ENCODE assay signal across 15 mouse cellular contexts in the genomic region with DNA sequence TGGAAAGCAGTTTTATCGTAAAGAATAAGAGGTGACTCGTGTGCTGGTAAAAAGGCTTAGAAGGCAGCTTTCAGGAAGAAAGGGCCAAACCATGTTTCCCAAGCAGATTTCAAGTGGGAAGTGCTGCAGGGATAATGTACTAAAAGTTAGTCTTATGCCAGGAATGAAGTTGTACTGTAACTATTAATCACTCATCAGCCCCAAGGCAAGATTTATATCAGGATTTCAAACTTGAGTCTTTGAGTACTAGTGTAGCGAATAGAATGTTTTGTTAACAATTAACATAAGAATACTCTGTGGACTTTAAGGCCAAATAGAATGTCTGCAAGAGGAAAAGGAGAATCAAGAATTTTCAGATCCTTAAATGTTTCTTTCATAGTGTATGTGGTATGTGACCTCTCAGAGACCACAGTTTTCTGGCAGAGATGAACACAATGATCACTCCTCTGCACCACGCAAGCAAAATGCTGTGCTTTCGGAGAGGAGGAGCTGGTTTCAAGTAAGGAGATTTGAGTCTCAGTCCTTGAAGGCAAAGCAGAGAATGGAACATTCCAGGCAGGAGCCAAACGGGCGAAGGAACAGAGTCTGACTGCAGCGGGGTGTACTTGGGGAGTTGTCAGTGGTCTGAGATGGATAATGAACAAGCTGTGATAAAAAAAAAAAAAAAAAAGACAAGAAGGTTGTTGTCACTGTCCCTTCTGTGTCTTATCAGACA. TPM values are rescaled to one million over a fixed set of nuclear protein-coding genes. Genes with fewer than 3 reads are reported as not detected.
A peak's percentile ranks its signal among the peaks of the same experiment; 100 is the strongest.
DNase-seq lines count a peak whose midpoint lies in the region; ATAC-seq and TF ChIP-seq lines count a peak whose summit lies in the region.
"Had no signal": no experiment of that assay in that cellular context is flagged by ENCODE, and none has a peak within 500 bp of the region (broad histone marks: within the 10 kb centered on the region; RNA-seq: fewer than 3 reads in every experiment).

No protein-coding gene starts in this region.

- H3K27me3 ChIP-seq in forebrain, postnatal 0 days (ENCODE audit: insufficient read depth, low read length): no peaks in the 10 kb centered on the region
- H3K27me3 ChIP-seq: forebrain, embryonic 13.5 days; neural tube, embryonic 15.5 days had no signal

- DNase-seq in adrenal gland, postnatal 14 days: peak; percentile 14
- no peak for DNase-seq in adrenal gland, postnatal 25 days
- peak; percentile 6 for DNase-seq in urinary bladder, postnatal 25 days (ENCODE audit: low spot score)
- no peak for DNase-seq in urinary bladder, postnatal 10 days (ENCODE audit: low spot score)
- DNase-seq in kidney, postnatal 25 days: peak; percentile 31 to 58
- DNase-seq in forebrain, postnatal 0 days: no peak
- no peak for DNase-seq in cerebellum, postnatal 14 days
- DNase-seq: cerebellum, adult 18-20 months; gastrocnemius, postnatal 25 days; thymus, postnatal 36 days had no signal

- ATAC-seq in activated CD4-positive, CD25-positive, alpha-beta regulatory T cell, adult 4 months: no peak
- no peak for ATAC-seq in forebrain, postnatal 0 days
- ATAC-seq: forebrain, embryonic 13.5 days had no signal

- TF ChIP-seq CTCF in forebrain, postnatal 0 days (IDR thresholded peaks at IDR 0.05; ENCODE audit: low read depth): no peak

- H3K4me2 ChIP-seq in forebrain, postnatal 0 days (ENCODE audit: low read depth): no peak overlapping the region
- H3K4me2 ChIP-seq: forebrain, embryonic 13.5 days; hindbrain, embryonic 14.5 days; neural tube, embryonic 15.5 days had no signal

- H3K9ac ChIP-seq in forebrain, postnatal 0 days: no peak overlapping the region
- H3K9ac ChIP-seq: forebrain, embryonic 13.5 days; hindbrain, embryonic 14.5 days; liver, embryonic 14.5 days; neural tube, embryonic 15.5 days had no signal

- no peak overlapping the region for H3K27ac ChIP-seq in forebrain, postnatal 0 days (ENCODE audit: low read depth, low read length)
- H3K27ac ChIP-seq: forebrain, embryonic 13.5 days; hindbrain, embryonic 14.5 days; liver, embryonic 14.5 days; neural tube, embryonic 15.5 days had no signal

- no peak overlapping the region for H3K4me3 ChIP-seq in forebrain, postnatal 0 days (ENCODE audit: low read depth, low read length)
- H3K4me3 ChIP-seq: forebrain, embryonic 13.5 days; neural tube, embryonic 15.5 days had no signal

- H3K9me3 ChIP-seq in forebrain, postnatal 0 days (ENCODE audit: low read length): no peaks in the 10 kb centered on the region
- H3K9me3 ChIP-seq: forebrain, embryonic 13.5 days; neural tube, embryonic 15.5 days had no signal

- no peaks in the 10 kb centered on the region for H3K36me3 ChIP-seq in forebrain, postnatal 0 days (ENCODE audit: insufficient read depth)
- H3K36me3 ChIP-seq: neural tube, embryonic 15.5 days had no signal

- 75% methylated on average over 8 of the region's 8 CpGs for WGBS in forebrain, postnatal 0 days

- no peaks in the 10 kb centered on the region for H3K4me1 ChIP-seq in forebrain, postnatal 0 days (ENCODE audit: insufficient read depth)
- H3K4me1 ChIP-seq: neural tube, embryonic 15.5 days had no signal

RNA-seq across cellular contexts. Expression of a gene that starts 21.9 kb away (rescaled TPM):
- 102 and 121 TPM in 2 replicates for total RNA-seq in adrenal gland, postnatal 14 days (2021)
- 85.1 and 93.9 TPM in 2 replicates for total RNA-seq in adrenal gland, postnatal 25 days (2021)
- polyA plus RNA-seq in activated CD4-positive, CD25-positive, alpha-beta regulatory T cell, adult 4 months (2017; shearing (Covaris generic)): 10 to 100 TPM; 47.7 to 72.5 TPM
- 0.92 and 2.9 TPM in 2 replicates for total RNA-seq in forebrain, postnatal 0 days (2014; rRNA removed)
- polyA plus RNA-seq in forebrain, postnatal 0 days (2015; fragmentation: Nextera tagmentation; extraction: Ambion mirVana): 0.75 and 0.93 TPM in 2 replicates

RNA-seq across cellular contexts. Expression of a gene that starts 48.3 kb away (rescaled TPM):
- total RNA-seq in adrenal gland, postnatal 14 days (2021): 49.0 and 55.4 TPM in 2 replicates
- 57.3 and 59.0 TPM in 2 replicates for total RNA-seq in adrenal gland, postnatal 25 days (2021)
- polyA plus RNA-seq in activated CD4-positive, CD25-positive, alpha-beta regulatory T cell, adult 4 months (2017; shearing (Covaris generic)): 10 to 100 TPM; 87.5 to 89.2 TPM
- 83.1 and 84.2 TPM in 2 replicates for total RNA-seq in forebrain, postnatal 0 days (2014; rRNA removed)
- 76.6 and 78.4 TPM in 2 replicates for polyA plus RNA-seq in forebrain, postnatal 0 days (2015; fragmentation: Nextera tagmentation; extraction: Ambion mirVana)

Comparison
In these comparisons a context has a peak if more than half of its experiments do, and no peak if none do; other contexts are left out.
1. DNase-seq: peak in adrenal gland, postnatal 14 days (single experiment), urinary bladder, postnatal 25 days (single experiment) and kidney, postnatal 25 days (2 of 2); none in adrenal gland, postnatal 25 days (single experiment), urinary bladder, postnatal 10 days (single experiment), forebrain, postnatal 0 days (single experiment) and cerebellum, postnatal 14 days (0 of 2).
2. RNA of a gene that starts 21.9 kb away (total RNA-seq): 102 to 121 TPM in adrenal gland, postnatal 14 days and 85.1 to 93.9 TPM in adrenal gland, postnatal 25 days; 0.92 to 2.9 TPM in forebrain, postnatal 0 days; every median in the first group is over 10 times any median in the second.